Mouse (Mus musculus) heart, adult 8-10 months (tissue): ENCODE data around the gene Skap2. TPM values are rescaled to one million over a fixed set of nuclear protein-coding genes. Genes with fewer than 3 reads are reported as not detected.

ENCODE experiments used
- DNase-seq: peaks from one replicate; pipeline ENCODE4 v3.0.0; 2022; ENCODE audit warnings: low spot score
- total RNA-seq, 4 experiments: library from RNA; stranded (reverse); gene quantifications; 2 replicates each; pipeline ENCODE4 v1.2.4; 2022

Skap2 gene
- total RNA-seq, 4 experiments from 2014 or later: 8.8 to 12.2 (median 11.0) TPM

DNA sequence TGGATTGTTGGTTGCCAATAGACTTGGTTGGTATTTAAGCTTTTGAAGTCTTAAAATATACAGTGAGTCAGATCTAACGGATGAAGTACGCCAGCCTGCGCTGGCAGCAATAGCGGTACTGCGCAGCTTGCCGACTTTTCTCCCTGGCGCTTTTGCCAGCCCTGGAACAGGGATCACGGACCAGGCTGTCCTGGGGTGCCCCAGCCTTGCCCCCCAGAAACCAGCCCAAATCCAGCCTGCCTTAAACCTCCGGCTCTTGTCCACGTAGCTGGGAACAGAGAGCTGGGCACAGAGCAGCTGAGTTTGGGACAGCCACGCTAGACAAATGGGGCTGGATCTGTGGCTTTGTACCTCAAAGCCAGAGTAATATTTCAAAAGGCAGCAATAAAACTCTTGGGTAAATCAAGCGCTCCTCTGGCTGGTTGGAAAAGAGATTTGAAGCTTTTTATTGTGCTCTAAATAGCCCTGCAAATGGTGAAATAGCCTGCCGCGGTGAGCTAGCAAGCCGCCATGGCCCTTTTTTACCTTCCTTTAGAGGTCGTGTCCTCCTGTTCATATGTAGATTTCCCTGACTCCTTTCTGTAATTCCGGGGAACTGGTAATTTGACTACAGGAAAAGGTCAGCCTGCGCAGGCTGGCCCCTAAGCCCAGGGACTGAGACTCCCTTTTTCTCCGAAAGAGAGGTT is 6.2 kb downstream of the Skap2 start:
- no peak for DNase-seq

DNA sequence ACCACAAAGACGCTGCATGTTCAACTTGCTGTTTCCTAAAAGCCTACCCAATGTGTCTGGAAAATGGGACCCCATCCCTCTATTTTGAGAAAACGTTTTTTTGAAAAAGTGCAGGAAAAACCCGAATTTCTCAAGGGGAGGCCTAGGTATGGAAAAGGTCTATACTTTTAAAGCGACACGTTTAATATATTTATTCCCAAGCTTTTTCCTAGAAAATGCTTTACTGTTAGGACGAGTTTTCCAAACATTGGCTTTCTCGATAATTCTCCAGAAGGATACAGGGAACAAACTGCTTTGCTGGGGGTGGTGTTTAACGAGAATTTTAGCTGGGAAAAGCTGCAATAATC is 6.8 kb downstream of the Skap2 start:
- DNase-seq: no peak

DNA sequence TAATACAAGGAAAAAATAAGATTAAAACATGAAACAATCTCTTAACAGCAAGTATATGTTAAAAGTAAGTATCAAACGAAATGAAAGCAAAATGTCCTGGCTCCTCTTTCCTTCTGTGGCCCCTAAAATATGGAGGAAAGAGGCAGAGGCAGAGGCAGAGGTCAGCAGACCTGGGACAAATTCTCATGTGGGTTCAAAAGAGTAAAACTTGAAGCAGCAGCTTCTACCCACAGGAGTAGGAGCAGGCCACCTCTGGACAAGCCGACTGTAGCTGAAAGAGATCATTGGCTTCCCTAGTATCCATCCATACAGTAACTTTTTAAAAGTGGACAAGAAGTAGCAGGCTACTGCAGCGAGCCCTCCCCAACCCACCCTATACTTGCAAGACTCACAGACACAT is 7.4 kb downstream of the Skap2 start:
- DNase-seq: no peak

DNA sequence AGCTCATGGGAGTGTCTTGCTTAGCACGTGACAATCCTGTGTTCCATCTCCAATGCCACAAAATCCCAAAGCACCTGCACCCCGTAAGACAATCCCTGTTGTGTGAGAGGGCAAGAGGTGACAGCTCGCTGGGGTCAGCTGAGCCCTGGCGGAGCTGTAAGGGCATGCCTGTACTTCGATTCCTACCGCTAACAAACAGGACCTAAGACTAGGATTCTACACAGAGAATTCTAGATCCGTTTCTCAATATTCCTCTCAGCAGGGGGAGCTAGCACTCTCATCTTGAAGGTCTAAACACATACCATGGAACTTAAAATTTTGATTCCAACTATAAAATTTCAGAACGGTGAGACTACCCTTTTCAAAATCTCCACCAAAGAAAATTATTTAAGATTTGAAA is 9.7 kb downstream of the Skap2 start:
- DNase-seq: peak; percentile 44

DNA sequence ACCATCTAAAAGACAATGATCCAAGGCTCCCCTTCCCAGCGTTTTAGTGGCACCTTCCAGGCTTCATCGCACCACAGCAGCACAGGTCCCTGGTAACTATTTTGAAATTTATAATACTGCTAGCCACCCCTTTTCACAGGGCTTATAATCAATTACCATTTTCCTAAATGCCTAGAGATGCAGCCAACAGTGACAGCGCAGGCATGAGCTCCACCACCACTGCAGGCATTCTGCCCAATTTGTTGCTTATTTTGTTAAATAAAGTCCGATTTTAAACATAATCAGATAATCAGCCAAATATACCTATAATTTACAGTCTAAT is 13.2 kb downstream of the Skap2 start:
- DNase-seq: no peak

DNA sequence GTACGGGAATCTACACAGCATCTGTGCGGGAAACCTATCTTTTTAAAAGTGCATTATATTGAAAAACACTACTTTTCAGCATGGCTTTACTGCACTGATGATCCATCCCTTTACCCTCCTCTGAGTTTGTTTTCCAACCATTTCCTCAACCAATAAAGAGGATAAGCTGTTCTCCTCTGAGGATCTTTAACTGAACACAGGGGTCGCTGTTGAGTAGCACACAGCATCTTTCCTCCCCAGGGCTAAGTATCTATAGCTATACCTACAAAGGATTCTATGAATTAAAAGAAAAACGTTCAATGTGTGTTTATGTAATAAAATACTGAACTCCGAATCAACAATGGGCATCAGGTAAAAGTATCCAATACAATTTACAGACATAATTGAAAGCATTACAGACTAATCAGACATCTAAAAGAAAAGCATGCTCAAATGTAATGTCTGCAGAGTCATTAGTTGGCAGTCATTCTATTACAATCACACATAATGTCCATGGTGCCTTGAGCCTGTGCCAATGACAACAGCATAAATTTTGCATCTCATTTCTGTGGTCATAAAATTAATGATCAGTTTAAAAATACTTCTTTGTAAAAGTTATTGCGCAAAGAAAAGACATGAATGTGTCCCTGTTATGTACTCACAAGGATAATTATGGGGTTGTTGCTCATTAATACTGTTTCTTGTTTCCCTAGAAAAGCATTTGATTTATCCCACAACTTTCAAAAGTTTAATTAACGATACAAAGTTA is 13.8 kb downstream of the Skap2 start:
- DNase-seq: no peak

DNA sequence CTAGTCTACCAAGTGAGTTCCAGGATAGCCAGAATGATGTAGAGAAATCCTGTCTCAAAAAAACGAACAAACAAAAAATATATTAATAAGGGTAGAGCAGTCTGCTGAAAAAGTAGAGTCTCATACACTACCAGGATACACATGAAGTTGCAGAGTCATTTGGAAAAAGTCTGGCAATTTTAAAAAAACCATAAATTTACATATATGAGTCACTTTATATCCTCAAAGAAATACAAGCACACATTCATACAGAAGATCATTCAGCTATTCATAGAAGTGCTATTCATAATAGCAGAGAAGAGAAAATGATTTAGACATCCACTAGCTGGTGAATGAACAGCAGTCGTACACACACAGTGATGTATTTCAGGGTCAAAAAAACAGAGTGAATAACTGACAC is 24.4 kb downstream of the Skap2 start:
- no peak for DNase-seq

DNA sequence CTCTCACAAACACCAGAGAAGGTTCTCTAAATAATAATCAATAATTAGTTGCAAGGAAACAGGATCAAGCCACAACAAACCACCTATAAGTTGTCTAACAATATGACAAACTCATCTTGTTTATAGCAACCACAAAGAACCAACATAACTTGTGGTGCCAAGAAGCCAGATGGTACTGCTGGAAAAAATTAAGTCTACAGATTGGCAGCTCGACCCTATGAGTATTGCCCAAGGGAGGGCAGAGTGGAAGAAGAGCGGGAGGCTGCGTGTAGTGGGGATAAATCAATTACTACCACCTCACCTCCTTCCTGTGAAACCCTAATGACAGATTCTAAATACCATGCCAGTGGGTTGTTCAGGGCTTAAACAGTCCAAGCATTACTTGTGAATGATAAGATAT is 34.7 kb downstream of the Skap2 start:
- DNase-seq: no peak

DNA sequence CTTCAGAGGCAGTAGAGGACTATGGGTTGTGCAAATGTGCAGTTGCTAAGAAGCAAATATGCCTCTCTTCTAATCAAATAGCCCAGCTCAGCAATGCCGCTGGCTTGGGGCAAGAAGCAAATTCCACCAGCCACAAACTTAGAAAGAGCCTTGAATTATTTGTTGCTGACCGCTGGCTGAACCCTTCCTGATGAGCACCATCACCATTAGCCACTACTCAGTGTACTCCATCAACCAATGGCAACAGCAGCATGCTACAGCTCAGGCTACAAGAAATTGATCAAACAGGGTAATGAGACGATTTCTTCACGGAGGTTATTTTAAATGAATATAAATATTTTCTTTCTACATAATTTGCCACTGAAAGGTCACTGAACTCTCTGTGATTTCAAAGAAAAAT is 36.6 kb downstream of the Skap2 start:
- DNase-seq: no peak

DNA sequence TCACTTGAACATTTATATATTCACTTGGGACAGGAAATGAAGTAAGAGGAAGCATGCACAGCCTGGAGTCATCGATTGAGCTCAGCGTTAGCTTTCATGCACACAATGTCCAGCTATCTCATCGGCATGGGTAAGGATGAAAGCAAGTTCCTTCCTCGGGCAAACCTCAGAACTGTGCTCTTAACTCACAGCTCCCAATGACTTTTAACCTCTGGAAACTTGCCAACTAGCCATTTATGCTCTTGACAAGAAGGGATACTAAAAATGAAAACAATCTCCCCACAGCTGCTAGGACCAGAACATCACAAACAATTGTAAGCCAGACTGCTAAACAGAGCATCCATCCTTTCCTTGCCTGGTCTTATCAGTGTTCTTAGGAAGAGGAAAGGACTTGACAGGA is 53.4 kb downstream of the Skap2 start:
- DNase-seq: no peak

DNA sequence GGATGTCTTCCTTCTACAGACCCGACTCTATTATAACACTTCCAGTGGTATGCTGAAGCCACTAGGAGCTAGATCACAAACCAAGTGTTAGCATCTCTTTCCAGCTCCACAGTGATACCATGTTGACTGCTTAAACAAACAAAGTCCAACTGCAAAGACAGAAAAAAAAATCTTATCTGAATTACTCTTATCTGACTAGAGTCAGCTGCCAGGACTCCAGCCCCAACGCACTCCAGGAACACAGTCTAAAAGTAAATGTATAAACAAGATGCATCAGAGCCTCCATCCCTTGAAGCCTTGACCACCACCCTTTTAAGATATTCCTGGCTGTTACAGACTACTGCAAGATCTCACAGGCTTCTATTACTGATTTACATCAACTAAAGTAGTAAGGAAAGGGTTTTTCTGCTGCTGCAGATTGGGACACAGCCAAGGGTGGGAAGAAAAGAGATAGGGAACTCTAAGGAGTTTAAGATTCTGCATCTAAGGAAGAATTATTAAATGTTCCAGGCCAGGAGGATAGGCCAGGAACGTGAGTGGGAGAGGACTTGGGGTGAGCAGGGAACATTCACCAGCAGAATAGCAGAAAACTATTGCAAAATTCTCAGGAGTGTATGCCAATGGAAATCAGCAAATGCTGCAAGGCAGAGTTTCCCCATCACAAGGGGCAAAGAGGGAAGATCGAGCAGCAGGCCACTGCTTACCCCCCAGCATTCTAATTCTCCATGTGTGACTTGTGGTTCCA is 56.1 kb downstream of the Skap2 start:
- no peak for DNase-seq

DNA sequence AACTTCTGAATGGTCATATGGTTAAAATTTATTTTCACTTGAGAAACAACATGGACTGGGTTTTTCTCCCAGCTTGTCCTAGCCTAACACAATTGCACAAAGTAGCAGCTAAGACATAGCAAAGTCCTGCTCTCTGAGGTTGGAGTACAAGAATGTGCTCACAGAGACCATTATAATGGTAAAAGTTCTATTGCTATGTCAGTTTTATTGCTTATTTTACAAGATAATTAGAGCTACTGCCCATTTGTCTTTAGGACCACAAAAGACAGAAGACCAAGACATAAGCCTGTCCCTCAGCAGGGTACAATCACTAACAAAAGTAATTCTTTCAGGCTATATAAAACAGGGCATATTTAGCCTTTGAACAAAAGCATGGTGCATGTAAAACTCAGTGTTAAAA is 64.7 kb downstream of the Skap2 start:
- no peak for DNase-seq

DNA sequence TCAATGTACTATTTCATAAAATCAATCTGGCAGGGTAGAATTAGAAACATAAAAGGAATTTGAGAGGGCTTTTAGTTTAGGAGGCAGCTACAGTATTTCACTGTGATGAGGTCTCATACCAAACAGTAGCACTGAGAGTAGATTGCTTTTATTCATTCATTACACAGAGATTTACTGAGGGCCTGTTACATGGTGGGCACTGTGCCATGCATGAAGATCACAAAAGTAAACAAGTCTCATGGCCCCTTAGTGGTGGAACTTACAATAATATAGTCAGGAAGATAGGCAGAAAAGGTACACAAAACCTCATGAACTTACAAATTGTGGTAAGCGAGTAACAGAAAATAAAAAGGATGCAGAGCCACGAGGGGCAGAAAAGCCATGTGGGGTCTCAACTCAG is 67.4 kb downstream of the Skap2 start:
- no peak for DNase-seq

DNA sequence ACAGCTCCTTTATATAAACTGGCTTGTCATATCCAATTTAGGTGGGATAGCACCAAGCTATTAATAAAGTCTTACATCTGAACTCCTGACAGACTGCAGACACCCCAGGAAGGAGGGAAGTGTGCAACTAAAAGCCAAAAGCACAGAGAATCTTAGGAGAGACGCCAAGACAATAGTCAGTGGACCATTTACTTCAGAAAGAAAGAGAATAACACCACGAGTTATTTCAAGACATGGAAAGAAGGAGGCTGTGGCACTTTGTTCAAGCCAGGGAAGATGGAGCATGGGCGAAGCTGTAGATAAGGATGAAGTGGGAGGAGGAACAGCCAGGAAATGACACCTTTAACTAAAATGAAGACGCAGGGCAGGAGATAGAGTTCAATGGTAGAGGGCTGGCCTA is 78.4 kb downstream of the Skap2 start:
- no peak for DNase-seq

DNA sequence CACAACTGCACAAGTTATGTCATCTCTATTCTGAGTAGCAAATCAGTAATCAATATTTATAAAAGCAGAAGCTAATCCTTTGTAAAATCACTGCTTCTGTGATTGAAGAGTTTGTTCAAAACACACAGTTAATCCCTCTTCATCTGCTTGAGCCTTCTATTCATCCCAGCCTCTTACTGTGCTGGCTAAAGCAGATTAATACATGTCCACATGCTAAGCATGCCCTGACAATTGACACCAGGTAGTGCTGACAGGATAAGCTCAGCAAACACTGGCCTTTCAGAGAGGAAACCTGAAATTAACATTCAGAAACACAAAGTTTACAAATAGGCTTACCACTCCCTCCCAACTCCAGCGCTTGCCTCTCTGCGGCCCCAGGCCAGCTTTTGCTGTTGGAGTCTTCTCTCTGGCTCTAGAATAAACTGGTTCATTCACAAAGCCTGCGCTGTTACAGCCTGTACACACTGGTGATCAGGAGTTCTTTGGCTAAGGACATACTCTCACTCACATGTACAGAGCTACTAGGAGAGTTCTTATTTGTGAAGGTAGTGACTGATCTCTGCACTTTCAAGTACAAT is 79.2 kb downstream of the Skap2 start:
- DNase-seq: no peak

DNA sequence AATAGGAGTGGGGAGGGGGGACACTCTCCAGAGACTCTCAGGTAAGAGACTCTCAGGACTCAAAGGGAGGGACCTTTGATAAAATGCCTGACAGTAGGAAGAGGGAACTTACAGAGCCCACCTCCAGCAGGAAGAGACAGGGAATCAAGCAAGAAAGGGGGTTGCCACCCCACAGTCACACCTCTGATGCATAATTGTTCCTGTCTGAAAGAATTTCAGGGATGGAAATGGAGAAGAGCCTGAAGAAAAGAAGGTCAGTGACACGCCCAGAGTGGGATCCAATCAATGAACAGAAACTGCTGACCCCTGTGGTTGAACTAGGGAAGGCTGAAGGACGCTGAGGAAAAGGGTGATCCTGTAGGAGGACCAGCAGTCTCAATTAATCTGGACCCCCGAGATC is 85.2 kb downstream of the Skap2 start:
- no peak for DNase-seq

DNA sequence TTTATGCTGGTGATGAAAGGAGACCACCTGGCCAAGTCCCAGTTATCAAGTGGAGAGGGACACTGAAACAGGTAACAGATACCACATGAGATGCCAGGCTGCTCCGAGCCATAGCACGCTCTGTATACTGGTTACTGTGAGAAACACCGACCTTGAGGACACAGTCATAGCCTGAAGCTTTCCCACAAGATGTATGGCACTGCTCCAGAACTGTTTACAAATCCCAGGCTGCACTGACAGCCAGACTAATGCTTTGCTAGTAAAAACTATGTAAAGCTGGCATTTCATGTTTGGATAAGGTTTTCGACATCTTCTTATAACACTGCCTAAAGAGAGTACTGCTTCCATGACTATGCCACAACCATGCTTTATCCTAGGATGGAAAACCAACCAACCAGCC is 90.5 kb downstream of the Skap2 start:
- no peak for DNase-seq

DNA sequence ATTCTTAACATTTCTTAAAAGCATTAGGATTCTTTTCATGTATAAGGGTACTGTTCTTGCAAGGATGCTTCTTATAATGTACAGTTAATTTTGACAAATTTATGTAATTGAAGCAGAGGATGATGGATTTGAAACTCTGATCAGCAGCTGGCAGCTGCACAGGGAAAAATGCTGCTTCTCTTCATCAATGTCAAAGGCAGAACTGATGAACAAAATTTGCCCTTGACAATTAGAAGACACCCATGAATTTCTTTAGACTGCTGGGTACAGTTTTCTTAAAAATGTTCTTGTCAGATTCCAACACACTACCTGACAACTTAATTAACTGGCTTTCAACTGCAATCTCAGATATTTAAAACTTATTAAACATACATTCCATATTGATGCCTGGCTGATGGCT is 103.9 kb downstream of the Skap2 start:
- no peak for DNase-seq

DNA sequence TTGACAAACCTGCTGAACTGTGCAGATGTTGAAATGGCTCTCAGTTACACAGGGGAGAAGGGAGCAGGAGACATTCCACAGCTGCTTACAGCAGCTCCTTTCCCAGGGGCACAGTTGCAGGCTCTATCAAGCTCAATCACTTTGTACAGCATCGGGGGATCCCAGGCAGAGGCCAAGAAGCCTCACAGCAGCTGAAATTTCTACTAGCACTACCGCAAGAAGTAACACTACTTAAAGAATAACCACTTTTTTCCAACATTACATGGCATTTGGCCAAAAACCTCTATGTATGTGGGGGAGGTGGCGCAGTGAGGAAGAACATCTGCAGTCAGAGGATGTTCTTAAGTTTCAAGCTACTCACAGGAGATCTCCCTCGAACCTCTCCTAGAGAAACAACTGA is 106.7 kb downstream of the Skap2 start:
- DNase-seq: peak; percentile 5

DNA sequence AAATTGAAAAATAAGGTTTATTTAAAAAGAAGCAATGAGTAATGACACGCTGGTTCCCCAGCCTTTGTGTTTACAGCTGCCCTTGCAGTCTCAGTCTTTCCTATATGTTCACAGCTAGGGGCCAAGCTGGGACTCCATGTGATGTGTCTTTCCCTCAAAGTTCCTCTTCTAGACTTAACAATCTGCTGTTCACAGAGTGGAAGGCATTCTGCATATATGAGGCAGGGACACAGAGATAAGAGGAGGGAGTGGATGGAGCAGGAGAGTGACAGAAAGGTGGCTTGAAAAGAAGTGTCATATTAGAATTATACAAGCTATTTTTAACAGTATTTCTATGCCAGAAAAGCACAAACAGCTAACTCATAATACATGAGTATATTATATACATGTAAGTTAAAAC is 110.8 kb downstream of the Skap2 start:
- no peak for DNase-seq

DNA sequence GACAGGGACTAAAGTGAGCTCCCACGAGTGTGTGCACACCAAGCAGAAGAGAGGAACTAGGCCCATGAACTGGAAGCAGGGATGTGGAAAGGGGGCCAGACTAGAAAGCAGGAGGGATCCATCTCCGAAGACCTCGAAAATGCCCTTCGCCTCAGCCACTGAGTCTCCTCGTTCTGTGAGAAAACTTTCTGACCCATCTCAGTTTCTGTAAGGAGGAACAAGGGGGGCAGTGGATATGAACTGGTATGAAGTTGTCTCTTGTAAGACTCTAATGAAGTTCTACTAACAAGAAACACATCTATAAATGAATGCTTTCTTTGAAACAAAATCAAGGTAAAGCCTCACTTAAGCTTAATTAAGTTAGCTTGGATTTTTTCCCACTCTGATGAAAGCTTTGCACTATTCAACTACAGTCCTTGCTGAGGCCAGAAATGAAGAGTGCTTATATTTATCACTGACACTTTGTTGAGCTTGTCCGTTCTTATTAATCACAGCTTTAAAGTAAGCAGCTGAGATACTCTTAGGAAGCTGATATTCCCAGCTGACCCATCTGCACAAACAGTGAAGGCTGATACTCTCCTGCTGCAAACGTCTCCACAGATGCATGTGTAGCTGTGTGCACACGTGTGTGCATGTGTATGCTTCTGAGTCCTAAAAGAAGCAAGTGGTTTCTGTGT is 113.9 kb downstream of the Skap2 start:
- DNase-seq: no peak

DNA sequence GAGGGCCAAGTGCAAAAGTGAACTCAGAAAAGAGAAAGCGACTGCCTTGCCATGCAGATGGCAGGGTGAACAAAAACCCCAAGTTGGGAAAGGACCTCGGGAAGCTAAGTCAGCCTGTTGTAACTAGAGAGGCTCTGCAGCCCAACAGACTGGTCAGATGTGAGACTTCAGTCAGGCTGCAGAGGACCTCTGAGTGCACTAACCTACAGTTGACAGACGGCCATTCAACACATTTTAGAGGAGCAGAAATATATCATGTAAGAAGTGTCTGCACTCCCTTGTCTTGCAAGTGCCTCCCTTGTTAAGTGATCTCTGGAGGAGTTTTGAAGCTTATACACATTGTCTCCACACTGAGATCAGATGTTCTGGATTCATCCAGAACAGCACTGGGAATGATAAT is 116.6 kb downstream of the Skap2 start:
- no peak for DNase-seq
